Mouse (Mus musculus): ENCODE results near the gene Cd4. TPM values are rescaled to one million over a fixed set of nuclear protein-coding genes. Genes with fewer than 3 reads are reported as not detected.

The Cd4 gene
- total and polyA plus RNA-seq, 3 experiments: 0.26 to 1.6 (median 0.34) TPM

DNA sequence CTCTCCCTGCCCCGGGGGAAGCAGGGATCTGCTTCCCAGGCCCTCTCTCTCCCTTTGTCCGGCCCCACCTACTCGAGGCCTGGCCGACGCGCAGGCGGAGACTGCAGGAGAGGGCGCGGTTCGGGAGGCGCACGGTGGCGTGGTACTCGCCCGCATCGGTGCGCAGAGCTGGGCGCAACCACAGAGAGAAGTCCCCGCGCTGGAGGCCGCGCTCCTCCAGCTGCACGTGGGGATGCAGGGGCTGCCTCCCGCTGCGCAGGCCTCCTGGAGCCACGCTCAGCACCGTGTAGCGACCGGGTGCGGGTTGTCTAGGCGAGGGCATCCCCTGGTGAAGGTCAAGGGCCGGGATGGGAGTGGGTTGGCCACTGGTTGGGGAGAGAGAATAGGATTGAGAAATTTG is 22.0 kb upstream of the Cd4 start:
- no peak for DNase-seq (ENCODE audit: extremely low read depth)
- no peak overlapping the region for H3K4me3 ChIP-seq (replicated peaks in 1 of 3; ENCODE audit: low read depth in 2 of 3, low read length in 2 of 3, poor library complexity in 1 of 3)
- no peaks in the 10 kb centered on the region for H3K79me2 ChIP-seq (replicated peaks; ENCODE audit: control insufficient read depth, extremely low read depth, insufficient read depth, poor library complexity, severe bottlenecking)
- H3K4me1 ChIP-seq (ENCODE audit: control insufficient read depth in 1 of 2, insufficient read depth in 2 of 2): peaks cover 8 to 41% of the 10 kb centered on the region in 2 experiments
- H3K9ac ChIP-seq (ENCODE audit: insufficient read depth, low read depth): no peak overlapping the region
- H3K4me2 ChIP-seq (ENCODE audit: insufficient read depth, low read depth, poor library complexity, severe bottlenecking): no peak overlapping the region
- no peak for TF ChIP-seq NRF1 (IDR thresholded peaks at IDR 0.05; ENCODE audit: low read depth, low read length)
- TF ChIP-seq MEF2A (IDR thresholded peaks at IDR 0.05; ENCODE audit: borderline replicate concordance, low read depth, low read length): no peak
- TF ChIP-seq ZNF384 (IDR thresholded peaks at IDR 0.05; ENCODE audit: low read depth, low read length): no peak
- no peak for TF ChIP-seq MAZ (IDR thresholded peaks at IDR 0.05; ENCODE audit: low read depth, low read length)
- no peak for TF ChIP-seq HCFC1 (IDR thresholded peaks at IDR 0.05; ENCODE audit: low read depth, low read length)
- TF ChIP-seq UBTF (IDR thresholded peaks at IDR 0.05; ENCODE audit: low read depth, low read length): no peak
- no peak for TF ChIP-seq E2F4 (IDR thresholded peaks at IDR 0.05; ENCODE audit: insufficient replicate concordance, low read depth, low read length)
- no peak for TF ChIP-seq IRF4 (IDR thresholded peaks at IDR 0.05; ENCODE audit: low read depth, low read length)
- TF ChIP-seq CTCF (conservative IDR thresholded peaks at IDR 0.05 in 1 of 2, IDR thresholded peaks at IDR 0.05 in 1 of 2; ENCODE audit: low read depth in 2 of 2, low read length in 2 of 2): no peak
- no peak for TF ChIP-seq NELFE (IDR thresholded peaks at IDR 0.05; ENCODE audit: low read depth, low read length)
- TF ChIP-seq ZMIZ1 (IDR thresholded peaks at IDR 0.05; ENCODE audit: low read depth, low read length): no peak
- no peak for TF ChIP-seq ELF1 (IDR thresholded peaks at IDR 0.05; ENCODE audit: low read depth, low read length)
- in situ Hi-C loops (cut with MboI; ENCODE audit: low pct_ligation_motif_present, low pct_unique_long_range_greater_than_20kb, low sequenced_read_pairs) (no loop called here), dilution Hi-C loops (cut with MboI; ENCODE audit: extremely low pct_ligation_motif_present, extremely low pct_unique_long_range_greater_than_20kb, low sequenced_read_pairs) (no loop called here)
- no peaks in the 10 kb centered on the region for H3K27me3 ChIP-seq (replicated peaks)
- H3K36me3 ChIP-seq (replicated peaks in 1 of 2; ENCODE audit: control insufficient read depth in 1 of 2, insufficient read depth in 1 of 2, low read length in 1 of 2): peaks cover 0 to 11% of the 10 kb centered on the region in 2 experiments
- no peak overlapping the region for H3K27ac ChIP-seq (ENCODE audit: insufficient read depth, low read depth)
- H3K9me3 ChIP-seq (replicated peaks; ENCODE audit: low read length): no peaks in the 10 kb centered on the region

DNA sequence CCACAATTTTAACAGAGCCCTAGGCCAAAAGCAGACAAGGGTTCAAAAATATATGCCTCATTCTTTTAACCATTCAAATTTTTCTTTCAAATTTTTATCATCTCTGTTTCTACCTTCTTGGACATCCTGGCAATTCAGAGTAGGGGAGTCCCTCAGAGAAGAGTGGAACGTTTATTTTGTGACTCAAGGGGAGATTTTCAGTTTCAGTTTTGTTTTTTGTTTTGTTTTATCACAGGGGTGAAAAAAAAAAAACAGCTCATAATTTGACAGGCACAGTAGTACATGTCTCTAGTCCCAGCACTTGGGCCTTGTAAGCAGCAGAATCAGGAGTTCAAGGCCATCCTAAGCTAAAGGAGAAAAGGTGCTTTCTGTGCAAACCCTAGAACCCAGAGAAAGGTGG is 19.7 kb upstream of the Cd4 start:
- dilution Hi-C loops (cut with MboI; ENCODE audit: extremely low pct_ligation_motif_present, extremely low pct_unique_long_range_greater_than_20kb, low sequenced_read_pairs) (no loop called here), in situ Hi-C loops (cut with MboI; ENCODE audit: low pct_ligation_motif_present, low pct_unique_long_range_greater_than_20kb, low sequenced_read_pairs) (no loop called here)
- Histone ChIP-seq H3K79me2 (replicated peaks; ENCODE audit: control insufficient read depth, extremely low read depth, insufficient read depth, poor library complexity, severe bottlenecking) (no peaks in the 10 kb centered on the region), H3K27me3 (replicated peaks) (no peaks in the 10 kb centered on the region), H3K4me2 (ENCODE audit: insufficient read depth, low read depth, poor library complexity, severe bottlenecking) (peak overlapping the region; percentile 48; the same call in 1 of the 2 replicates), H3K9me3 (replicated peaks; ENCODE audit: low read length) (no peaks in the 10 kb centered on the region), H3K4me3 (replicated peaks in 1 of 3; ENCODE audit: low read depth in 2 of 3, low read length in 2 of 3, poor library complexity in 1 of 3) (no peak overlapping the region), H3K4me1 (ENCODE audit: control insufficient read depth in 1 of 2, insufficient read depth in 2 of 2) (peaks cover 8 to 49% of the 10 kb centered on the region in 2 experiments), H3K9ac (ENCODE audit: insufficient read depth, low read depth) (no peak overlapping the region), H3K27ac (ENCODE audit: insufficient read depth, low read depth) (peak overlapping the region; percentile 9; the same call in 1 of the 2 replicates), H3K36me3 (replicated peaks in 1 of 2; ENCODE audit: control insufficient read depth in 1 of 2, insufficient read depth in 1 of 2, low read length in 1 of 2) (no peaks in the 10 kb centered on the region)
- DNase-seq (ENCODE audit: extremely low read depth): peak; percentile 38
- no peak for TF ChIP-seq MYC (IDR thresholded peaks at IDR 0.05; ENCODE audit: low read depth, low read length)
- TF ChIP-seq ZNF384 (IDR thresholded peaks at IDR 0.05; ENCODE audit: low read depth, low read length): peak; percentile 95
- TF ChIP-seq SIN3A (IDR thresholded peaks at IDR 0.05; ENCODE audit: low read length): peak; percentile 45; the same call in 1 of the 2 replicates
- no peak for TF ChIP-seq ZC3H11A (IDR thresholded peaks at IDR 0.05; ENCODE audit: low read depth, low read length)
- TF ChIP-seq EP300 (IDR thresholded peaks at IDR 0.05; ENCODE audit: low read length): peak; percentile 66; the same call in 1 of the 2 replicates
- TF ChIP-seq IRF4 (IDR thresholded peaks at IDR 0.05; ENCODE audit: low read depth, low read length): peak; percentile 92
- peak; percentile 90 for TF ChIP-seq ETS1 (conservative IDR thresholded peaks at IDR 0.05; ENCODE audit: low read depth, low read length)
- TF ChIP-seq MEF2A (IDR thresholded peaks at IDR 0.05; ENCODE audit: borderline replicate concordance, low read depth, low read length): 0 out of 2 replicates have a peak, but pooled peaks have one; percentile 36
- no peak for TF ChIP-seq ELF1 (IDR thresholded peaks at IDR 0.05; ENCODE audit: low read depth, low read length)
- 0 out of 2 replicates have a peak, but pooled peaks have one; percentile 6 for TF ChIP-seq TCF12 (IDR thresholded peaks at IDR 0.05; ENCODE audit: low read depth, low read length)
- TF ChIP-seq BHLHE40 (IDR thresholded peaks at IDR 0.05; ENCODE audit: low read depth, low read length): peak; percentile 25; the same call in 1 of the 2 replicates
